Mouse (Mus musculus): ENCODE results near the gene Myrfl. TPM values are rescaled to one million over a fixed set of nuclear protein-coding genes. Genes with fewer than 3 reads are reported as not detected.

Gene Myrfl
- polyA plus RNA-seq, 1 experiment, result not detected

DNA sequence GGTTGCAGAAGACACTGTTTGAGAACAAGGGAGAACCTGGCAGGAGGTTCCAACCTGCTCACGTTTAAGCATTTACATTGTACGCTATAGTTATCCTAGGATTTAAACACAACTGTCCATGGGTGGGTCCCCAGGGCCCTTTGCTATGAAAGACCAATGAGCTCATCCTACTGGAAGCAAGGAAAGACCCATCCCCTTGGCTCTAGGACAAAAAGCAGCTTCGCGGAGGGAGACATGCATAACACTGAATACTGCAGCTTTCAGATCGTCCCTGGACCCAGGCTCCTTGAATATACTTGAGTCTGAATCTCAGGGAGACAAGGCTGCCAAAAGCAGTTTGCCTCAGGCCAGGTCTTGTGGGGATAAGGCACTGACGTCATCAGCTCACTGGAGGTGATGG, 130.2 kb downstream of the Myrfl start:
- H3K4me1 ChIP-seq (ENCODE audit: control insufficient read depth, insufficient read depth, low read length), result no peaks in the 10 kb centered on the region
- TF ChIP-seq CTCF (IDR thresholded peaks at IDR 0.05; ENCODE audit: low read depth, low read length) (no peak), POLR2A (IDR thresholded peaks at IDR 0.05; ENCODE audit: borderline replicate concordance, low read depth, low read length) (no peak)
- H3K4me3 ChIP-seq (ENCODE audit: insufficient read depth, low read length), result no peak overlapping the region
- no peak overlapping the region for H3K27ac ChIP-seq (ENCODE audit: insufficient read depth, low read depth, low read length)

GRCm38 (mm10) chr10:116761476-116762068, 135.1 kb downstream of the Myrfl start:
- TF ChIP-seq CTCF (IDR thresholded peaks at IDR 0.05; ENCODE audit: low read depth, low read length) (no peak), POLR2A (IDR thresholded peaks at IDR 0.05; ENCODE audit: borderline replicate concordance, low read depth, low read length) (no peak)
- no peak overlapping the region for H3K4me3 ChIP-seq (ENCODE audit: insufficient read depth, low read length)
- no peak overlapping the region for H3K27ac ChIP-seq (ENCODE audit: insufficient read depth, low read depth, low read length)
- no peaks in the 10 kb centered on the region for H3K4me1 ChIP-seq (ENCODE audit: control insufficient read depth, insufficient read depth, low read length)

GRCm38 (mm10) chr10:116760561-116760960, 136.2 kb downstream of the Myrfl start:
- H3K27ac ChIP-seq (ENCODE audit: insufficient read depth, low read depth, low read length), result no peak overlapping the region
- H3K4me3 ChIP-seq (ENCODE audit: insufficient read depth, low read length), result no peak overlapping the region
- H3K4me1 ChIP-seq (ENCODE audit: control insufficient read depth, insufficient read depth, low read length), result no peaks in the 10 kb centered on the region
- TF ChIP-seq POLR2A (IDR thresholded peaks at IDR 0.05; ENCODE audit: borderline replicate concordance, low read depth, low read length) (no peak), CTCF (IDR thresholded peaks at IDR 0.05; ENCODE audit: low read depth, low read length) (no peak)

- no peaks in the 10 kb centered on the region for H3K4me1 ChIP-seq (ENCODE audit: control insufficient read depth, insufficient read depth, low read length)
- TF ChIP-seq CTCF (IDR thresholded peaks at IDR 0.05; ENCODE audit: low read depth, low read length) (no peak), POLR2A (IDR thresholded peaks at IDR 0.05; ENCODE audit: borderline replicate concordance, low read depth, low read length) (no peak)
- H3K27ac ChIP-seq (ENCODE audit: insufficient read depth, low read depth, low read length), result no peak overlapping the region
- H3K4me3 ChIP-seq (ENCODE audit: insufficient read depth, low read length), result no peak overlapping the region
Measured at GRCm38 (mm10) chr10:116759816-116760215, 136.9 kb downstream of the Myrfl start.

DNA sequence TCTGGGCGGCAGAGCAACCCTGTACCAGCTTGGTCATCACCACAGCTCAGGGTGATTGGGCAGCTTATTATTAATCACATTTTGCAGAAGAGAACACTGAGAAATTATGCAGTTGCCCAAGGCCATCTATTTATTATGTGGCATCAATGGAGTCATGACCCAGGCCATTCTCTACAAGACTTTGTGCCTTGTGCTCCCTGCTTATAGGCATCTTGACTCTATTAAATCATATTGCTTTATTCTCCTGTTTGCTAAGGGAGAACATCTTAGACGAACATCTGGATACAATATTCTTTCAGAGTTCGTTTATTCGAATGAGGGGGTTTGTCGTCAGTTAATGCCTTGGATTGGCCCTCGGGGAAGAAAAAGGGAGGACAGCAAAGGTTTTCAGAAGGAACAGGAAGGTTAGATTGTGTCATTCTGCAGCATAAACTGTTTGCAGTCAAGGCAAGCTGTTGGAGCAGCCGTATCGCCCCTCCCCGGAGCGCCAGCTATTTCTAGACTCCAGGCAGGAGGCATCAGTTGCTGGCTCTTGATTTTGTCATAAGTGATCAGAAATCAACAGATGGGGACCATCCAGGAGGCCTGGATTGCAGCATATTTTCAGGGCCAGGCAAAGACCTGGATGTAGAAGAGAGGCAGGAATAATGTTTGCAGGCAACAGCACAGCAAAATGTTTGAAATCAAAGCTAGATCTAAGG, 140.7 kb downstream of the Myrfl start:
- Histone ChIP-seq H3K4me1 (ENCODE audit: control insufficient read depth, insufficient read depth, low read length) (no peaks in the 10 kb centered on the region), H3K4me3 (ENCODE audit: insufficient read depth, low read length) (no peak overlapping the region), H3K27ac (ENCODE audit: insufficient read depth, low read depth, low read length) (no peak overlapping the region)
- TF ChIP-seq CTCF (IDR thresholded peaks at IDR 0.05; ENCODE audit: low read depth, low read length) (no peak), POLR2A (IDR thresholded peaks at IDR 0.05; ENCODE audit: borderline replicate concordance, low read depth, low read length) (no peak)

- no peak for TF ChIP-seq CTCF (IDR thresholded peaks at IDR 0.05; ENCODE audit: low read depth, low read length)
- Histone ChIP-seq H3K27ac (ENCODE audit: insufficient read depth, low read depth, low read length) (no peak overlapping the region), H3K4me1 (ENCODE audit: control insufficient read depth, insufficient read depth, low read length) (no peaks in the 10 kb centered on the region), H3K4me3 (ENCODE audit: insufficient read depth, low read length) (no peak overlapping the region)
Measured at GRCm38 (mm10) chr10:116754940-116755339, 141.8 kb downstream of the Myrfl start.

DNA sequence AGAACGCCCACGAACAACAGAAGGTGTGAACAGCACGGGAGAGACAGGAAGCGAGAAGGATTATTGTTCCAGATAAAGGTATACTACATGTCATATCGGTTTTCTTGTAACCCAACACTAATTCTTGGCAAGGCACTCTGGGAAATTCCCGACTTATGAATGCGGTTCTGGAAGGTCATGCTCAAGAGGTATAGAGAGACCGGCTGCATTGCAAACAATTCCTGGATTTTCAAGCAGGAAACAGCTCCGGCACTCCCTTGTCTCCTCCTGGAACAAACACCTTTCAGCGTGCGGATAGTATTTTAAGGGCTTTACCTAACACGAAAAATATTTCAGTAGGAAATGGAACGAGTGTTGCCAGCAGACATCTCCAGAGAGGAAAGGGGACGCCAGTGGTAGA, 145.8 kb downstream of the Myrfl start:
- Histone ChIP-seq H3K27ac (ENCODE audit: insufficient read depth, low read depth, low read length) (no peak overlapping the region), H3K4me3 (ENCODE audit: insufficient read depth, low read length) (no peak overlapping the region), H3K4me1 (ENCODE audit: control insufficient read depth, insufficient read depth, low read length) (no peaks in the 10 kb centered on the region)
- no peak for TF ChIP-seq POLR2A (IDR thresholded peaks at IDR 0.05; ENCODE audit: borderline replicate concordance, low read depth, low read length)
- TF ChIP-seq CTCF (IDR thresholded peaks at IDR 0.05; ENCODE audit: low read depth, low read length), result no peak

DNA sequence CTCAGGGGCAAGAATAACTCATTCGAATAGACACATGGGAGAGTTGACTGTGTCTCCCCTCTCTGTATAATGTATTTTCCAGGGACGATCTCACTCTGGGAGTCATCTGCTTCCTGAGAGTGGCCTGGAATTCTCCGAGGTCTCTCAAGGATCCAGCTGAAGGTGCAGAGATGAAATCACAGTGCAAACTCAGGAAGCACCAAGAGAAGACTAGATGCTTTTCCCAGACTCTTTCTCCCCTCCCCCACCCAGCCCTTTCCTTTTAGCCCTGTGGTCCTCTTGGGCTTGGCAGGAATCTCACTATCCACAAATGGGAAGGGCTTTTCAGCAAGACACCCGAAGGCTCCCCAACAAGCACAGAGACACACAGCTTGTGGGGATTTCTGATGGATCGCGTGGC, 146.7 kb downstream of the Myrfl start:
- no peak for TF ChIP-seq POLR2A (IDR thresholded peaks at IDR 0.05; ENCODE audit: borderline replicate concordance, low read depth, low read length)
- TF ChIP-seq CTCF (IDR thresholded peaks at IDR 0.05; ENCODE audit: low read depth, low read length), result no peak
- no peaks in the 10 kb centered on the region for H3K4me1 ChIP-seq (ENCODE audit: control insufficient read depth, insufficient read depth, low read length)
- no peak overlapping the region for H3K27ac ChIP-seq (ENCODE audit: insufficient read depth, low read depth, low read length)
- H3K4me3 ChIP-seq (ENCODE audit: insufficient read depth, low read length), result no peak overlapping the region

- no peak for TF ChIP-seq POLR2A (IDR thresholded peaks at IDR 0.05; ENCODE audit: borderline replicate concordance, low read depth, low read length)
- no peak for TF ChIP-seq CTCF (IDR thresholded peaks at IDR 0.05; ENCODE audit: low read depth, low read length)
- Histone ChIP-seq H3K4me3 (ENCODE audit: insufficient read depth, low read length) (no peak overlapping the region), H3K4me1 (ENCODE audit: control insufficient read depth, insufficient read depth, low read length) (no peaks in the 10 kb centered on the region), H3K27ac (ENCODE audit: insufficient read depth, low read depth, low read length) (no peak overlapping the region)
Measured at GRCm38 (mm10) chr10:116748681-116749080, 148.0 kb downstream of the Myrfl start.

DNA sequence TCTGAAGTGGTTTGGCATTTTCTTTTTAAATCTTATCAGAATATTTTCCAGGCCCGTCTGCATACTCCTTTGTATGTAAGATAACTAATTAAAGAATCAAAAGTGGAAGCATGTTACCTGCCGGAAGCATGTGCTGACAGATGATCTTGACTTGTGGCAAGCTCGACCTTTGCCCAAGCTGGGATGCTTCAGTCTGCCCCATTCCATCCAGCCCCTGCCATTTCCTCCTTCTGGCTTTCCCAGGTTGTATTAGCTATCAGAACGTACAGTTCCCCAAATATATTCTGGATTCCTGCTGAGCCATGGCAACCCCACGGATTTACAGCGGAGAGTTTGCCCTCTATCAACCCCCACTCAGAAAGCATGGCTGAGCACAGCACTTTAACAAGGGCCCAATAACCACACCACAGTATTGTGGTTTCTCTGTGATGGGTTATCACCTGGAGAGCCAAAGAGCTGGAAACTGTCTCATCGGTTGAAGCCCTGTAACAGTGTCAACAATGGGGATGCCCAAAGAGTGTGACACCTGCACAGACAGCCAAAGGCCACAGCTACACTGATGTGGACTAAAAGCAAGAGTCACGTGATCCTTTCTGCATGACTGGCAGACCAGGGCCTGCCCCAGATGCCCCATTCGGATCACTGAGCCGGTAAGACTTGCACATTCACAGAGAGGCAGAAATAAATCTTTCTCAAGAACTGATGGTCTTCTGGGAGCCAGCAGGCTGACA, 150.3 kb downstream of the Myrfl start:
- H3K4me3 ChIP-seq (ENCODE audit: insufficient read depth, low read length), result no peak overlapping the region
- TF ChIP-seq POLR2A (IDR thresholded peaks at IDR 0.05; ENCODE audit: borderline replicate concordance, low read depth, low read length) (no peak), CTCF (IDR thresholded peaks at IDR 0.05; ENCODE audit: low read depth, low read length) (no peak)
- no peak overlapping the region for H3K27ac ChIP-seq (ENCODE audit: insufficient read depth, low read depth, low read length)
- no peaks in the 10 kb centered on the region for H3K4me1 ChIP-seq (ENCODE audit: control insufficient read depth, insufficient read depth, low read length)

Data from bone marrow macrophage, adult 2 months (primary cell).